Mouse (Mus musculus) hindbrain, embryonic 10.5 days (tissue): ENCODE results near the gene Olfr351. TPM values are rescaled to one million over a fixed set of nuclear protein-coding genes. Genes with fewer than 3 reads are reported as not detected.

ENCODE experiments used
- DNase-seq: peaks from one replicate; pipeline ENCODE4 v3.0.0-alpha.2; 2017; ENCODE audit warnings: low spot score
- H3K27ac ChIP-seq: fragments of 300-500 bp; sonication (generic); 2 replicates; pipeline ENCODE4 v1.5.1; 2016; ENCODE audit warnings: mild to moderate bottlenecking, moderate library complexity
- H3K27me3 ChIP-seq: fragments of 300-500 bp; sonication (generic); 2 replicates; pipeline ENCODE4 v1.6.1; 2016; ENCODE audit warnings: mild to moderate bottlenecking; ENCODE audit not compliant: poor library complexity, insufficient read depth, severe bottlenecking
- H3K36me3 ChIP-seq: fragments of 300-500 bp; sonication (generic); 2 replicates; pipeline ENCODE4 v1.6.1; 2016; ENCODE audit warnings: mild to moderate bottlenecking, moderate library complexity
- H3K4me1 ChIP-seq: fragments of 300-500 bp; sonication (generic); replicated peaks from 2 replicates; pipeline ENCODE4 v1.6.1; 2016; ENCODE audit warnings: mild to moderate bottlenecking
- H3K4me3 ChIP-seq: fragments of 300-500 bp; sonication (generic); 2 replicates; pipeline ENCODE4 v1.5.1; 2016; ENCODE audit warnings: mild to moderate bottlenecking, moderate library complexity
- H3K9me3 ChIP-seq: fragments of 300-500 bp; sonication (generic); 2 replicates; pipeline ENCODE4 v1.6.1; 2016; ENCODE audit warnings: mild to moderate bottlenecking, moderate library complexity
- WGBS: fragments of 180-500 bp; shearing (Covaris S2); methylation state at CpG from one replicate; pipeline ENCODE4 v1.1.7; 2016; 5-methylcytosine and 5-hydroxymethylcytosine counted together
- polyA plus RNA-seq: library from polyadenylated mRNA; unstranded; fragments of >200 nt; fragmentation: Nextera tagmentation; extraction: Ambion mirVana; gene quantifications from 2 replicates; pipeline ENCODE4 v1.2.1, GENCODE M21; 2016

The Olfr351 gene
- polyA plus RNA-seq, result not detected in 2 replicates

- H3K27me3 ChIP-seq, result no peaks in the 10 kb centered on the region
- DNase-seq, result no peak
- H3K36me3 ChIP-seq, result no peaks in the 10 kb centered on the region
- WGBS, result 83% methylated on average over 1 of the region's 1 CpGs
- no peak within 1 kb of the TSS for H3K27ac ChIP-seq
- H3K4me1 ChIP-seq, result no peaks in the 10 kb centered on the region
- H3K9me3 ChIP-seq, result peaks cover 38% of the 10 kb centered on the region
- no peak within 1 kb of the TSS for H3K4me3 ChIP-seq
These were observed at the start of gene Olfr351 for GRCm38 (mm10) chr2:36862560-36862959. Gene Olfr351, minus strand, starts transcription at chr2:36862660.

- Histone ChIP-seq H3K27ac (no peak within 1 kb of the TSS), H3K36me3 (no peaks in the 10 kb centered on the region), H3K9me3 (peaks cover 36% of the 10 kb centered on the region), H3K4me1 (no peaks in the 10 kb centered on the region), H3K27me3 (no peaks in the 10 kb centered on the region), H3K4me3 (no peak within 1 kb of the TSS)
- DNase-seq, result no peak
These were observed 42.9 kb upstream of the Olfr351 start, which contains the start of gene Olfr354 for GRCm38 (mm10) chr2:36905380-36905779. Gene Olfr354, plus strand, starts transcription at chr2:36905680.

- no peak overlapping the region for H3K27ac ChIP-seq
- peaks cover 40% of the 10 kb centered on the region for H3K9me3 ChIP-seq
- H3K4me3 ChIP-seq, result no peak overlapping the region
- H3K4me1 ChIP-seq, result no peaks in the 10 kb centered on the region
- no peaks in the 10 kb centered on the region for H3K36me3 ChIP-seq
- DNase-seq, result no peak
- no peaks in the 10 kb centered on the region for H3K27me3 ChIP-seq
These were observed 34.7 kb upstream of the Olfr351 start for GRCm38 (mm10) chr2:36897114-36897513.

GRCm38 (mm10) chr2:36892836-36893235, 30.4 kb upstream of the Olfr351 start, which contains the start of gene Olfr353:
Gene Olfr353, minus strand, starts transcription at chr2:36892936.
- H3K9me3 ChIP-seq, result peaks cover 32% of the 10 kb centered on the region

GRCm38 (mm10) chr2:36868160-36868559, 5.7 kb upstream of the Olfr351 start, which contains the start of gene Olfr352:
Gene Olfr352, plus strand, starts transcription at chr2:36868460.
- Histone ChIP-seq H3K4me3 (no peak within 1 kb of the TSS), H3K9me3 (peaks cover 40% of the 10 kb centered on the region), H3K27ac (no peak within 1 kb of the TSS), H3K36me3 (no peaks in the 10 kb centered on the region), H3K27me3 (no peaks in the 10 kb centered on the region), H3K4me1 (no peaks in the 10 kb centered on the region)
- DNase-seq, result no peak
- 76% methylated on average over 1 of the region's 1 CpGs for WGBS

More at GRCm38 (mm10) chr2:36892836-36893235, 30.4 kb upstream of the Olfr351 start, which contains the start of gene Olfr353:
- Histone ChIP-seq H3K36me3 (no peaks in the 10 kb centered on the region), H3K27me3 (no peaks in the 10 kb centered on the region), H3K27ac (no peak within 1 kb of the TSS), H3K4me3 (no peak within 1 kb of the TSS), H3K4me1 (no peaks in the 10 kb centered on the region)
- DNase-seq, result no peak

GRCm38 (mm10) chr2:36846010-36846409, 16.4 kb downstream of the Olfr351 start, which contains the start of gene Olfr350:
Gene Olfr350, plus strand, starts transcription at chr2:36846310.
- Histone ChIP-seq H3K27me3 (no peaks in the 10 kb centered on the region), H3K36me3 (no peaks in the 10 kb centered on the region), H3K4me1 (no peaks in the 10 kb centered on the region), H3K27ac (no peak within 1 kb of the TSS), H3K4me3 (no peak within 1 kb of the TSS), H3K9me3 (peaks cover 51% of the 10 kb centered on the region)
- no peak for DNase-seq
- 89% methylated on average over 1 of the region's 1 CpGs for WGBS

- Histone ChIP-seq H3K4me3 (no peak within 1 kb of the TSS), H3K27ac (no peak within 1 kb of the TSS), H3K36me3 (no peaks in the 10 kb centered on the region), H3K27me3 (no peaks in the 10 kb centered on the region), H3K4me1 (no peaks in the 10 kb centered on the region), H3K9me3 (peaks cover 49% of the 10 kb centered on the region)
- 85% methylated on average over 1 of the region's 1 CpGs for WGBS
- DNase-seq, result no peak
These were observed 45.5 kb downstream of the Olfr351 start, which contains the start of gene Olfr3 for GRCm38 (mm10) chr2:36816932-36817331. Gene Olfr3, minus strand, starts transcription at chr2:36817032.

Other genes with a start within 250 kb of the Olfr351 start
- not detected in 2 replicates for gene Olfr345, start 222.6 kb downstream of the Olfr351 start, polyA plus RNA-seq
- gene Olfr346, start 176.9 kb downstream of the Olfr351 start, polyA plus RNA-seq, result not detected in 2 replicates
- gene Olfr347, start 130.8 kb downstream of the Olfr351 start, polyA plus RNA-seq, result not detected in 2 replicates
- not detected in 2 replicates for gene Olfr348, start 78.4 kb downstream of the Olfr351 start, polyA plus RNA-seq
- not detected in 2 replicates for gene Olfr50, start 72.1 kb downstream of the Olfr351 start, polyA plus RNA-seq
- not detected in 2 replicates for gene Olfr3, start 45.6 kb downstream of the Olfr351 start, polyA plus RNA-seq
- gene Olfr350, start 16.4 kb downstream of the Olfr351 start, polyA plus RNA-seq, result not detected in 2 replicates
- not detected in 2 replicates for gene Olfr352, start 5.8 kb upstream of the Olfr351 start, polyA plus RNA-seq
- gene Olfr353, start 30.3 kb upstream of the Olfr351 start, polyA plus RNA-seq, result not detected in 2 replicates
- not detected in 2 replicates for gene Olfr354, start 43.0 kb upstream of the Olfr351 start, polyA plus RNA-seq
- not detected in 2 replicates for gene Olfr355, start 66.2 kb upstream of the Olfr351 start, polyA plus RNA-seq
- gene Olfr356, start 74.5 kb upstream of the Olfr351 start, polyA plus RNA-seq, result not detected in 2 replicates
- not detected in 2 replicates for gene Olfr357, start 131.2 kb upstream of the Olfr351 start, polyA plus RNA-seq
- gene Olfr358, start 146.7 kb upstream of the Olfr351 start, polyA plus RNA-seq, result not detected in 2 replicates
- gene Olfr360, start 203.1 kb upstream of the Olfr351 start, polyA plus RNA-seq, result not detected in 2 replicates
- not detected in 2 replicates for gene Olfr361, start 226.6 kb upstream of the Olfr351 start, polyA plus RNA-seq